Mouse (Mus musculus): Measurements from ENCODE around the gene Gm21972.
A peak's percentile ranks its signal among the peaks of the same experiment; 100 is the strongest.

Gene Gm21972

DNA sequence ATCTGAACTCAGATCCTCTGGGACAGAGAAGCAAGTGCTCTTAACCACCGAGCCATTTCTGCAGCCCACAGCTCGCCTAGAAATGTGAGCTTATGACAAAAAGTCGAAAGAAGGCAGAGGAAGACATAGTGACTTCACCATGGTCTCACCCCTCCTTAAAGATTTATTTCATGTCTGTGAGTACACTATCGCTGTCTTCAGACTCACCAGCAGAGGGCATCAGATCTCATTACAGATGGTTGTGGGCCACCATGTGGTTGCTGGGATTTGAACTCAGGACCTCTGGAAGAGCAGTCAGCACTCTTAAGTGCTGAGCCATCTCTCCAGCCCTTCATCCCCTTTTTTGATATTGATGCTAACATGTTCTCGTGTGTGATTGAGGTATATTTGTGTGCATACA lies 41.2 kb downstream of the Gm21972 start:
- DNase-seq, result no peak

DNA sequence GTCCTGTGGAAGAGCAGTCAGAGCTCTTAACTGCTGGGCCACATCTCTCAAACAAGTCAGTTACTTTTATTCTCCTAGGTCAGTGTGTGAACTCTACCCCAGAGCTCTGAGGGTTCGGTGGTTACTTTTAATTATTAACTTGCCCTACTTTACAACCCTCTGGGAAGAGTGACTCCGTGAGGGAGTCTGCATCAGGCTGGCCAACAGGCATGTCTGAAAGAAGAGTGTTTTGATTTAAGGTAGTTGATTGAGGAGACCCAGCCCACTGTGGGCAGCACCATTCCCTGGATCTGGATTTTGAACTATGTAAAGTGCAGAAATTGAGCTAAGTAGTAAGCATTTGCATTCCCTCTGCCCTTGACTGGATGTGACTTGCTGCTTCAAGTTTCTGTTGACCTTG lies 42.6 kb downstream of the Gm21972 start:
- no peak for DNase-seq

DNA sequence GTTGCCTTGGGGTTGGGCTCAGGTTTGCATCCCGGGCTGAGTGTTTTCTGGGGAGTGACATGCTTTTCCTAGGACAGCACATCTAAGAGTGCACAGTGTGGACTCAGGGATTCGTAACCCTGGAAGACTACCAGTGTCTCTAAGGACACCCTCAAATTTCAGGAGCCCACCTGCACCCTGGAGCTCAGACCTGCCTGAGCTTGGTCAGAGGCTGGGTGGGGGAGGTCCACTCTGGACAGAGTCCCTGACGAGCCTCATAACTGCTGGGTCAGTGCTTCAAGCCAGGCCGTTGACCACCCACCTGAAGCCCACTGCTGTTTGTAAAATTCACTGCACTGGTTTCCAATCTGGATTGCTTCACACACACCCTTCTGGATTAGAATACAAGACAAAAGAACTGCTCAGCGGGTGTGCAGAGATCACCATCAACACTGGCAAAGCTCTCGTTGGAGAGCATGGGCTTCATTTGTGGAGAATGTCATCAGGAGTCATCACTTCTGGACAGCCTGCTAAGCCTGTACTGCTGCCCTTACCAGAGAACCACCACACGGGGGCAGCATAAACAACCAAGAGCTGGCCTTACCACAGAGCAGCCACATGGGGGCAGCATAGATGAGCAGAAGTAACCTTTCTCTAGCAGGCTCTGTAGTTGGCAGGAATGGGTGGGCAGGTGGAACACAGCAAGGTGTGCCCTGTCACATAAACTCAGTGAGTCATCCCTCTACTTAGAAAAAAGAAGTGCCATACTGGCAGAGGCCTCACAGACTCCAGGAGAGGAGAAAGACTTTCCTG lies 45.2 kb downstream of the Gm21972 start:
- peak; percentile 87 for DNase-seq

DNA sequence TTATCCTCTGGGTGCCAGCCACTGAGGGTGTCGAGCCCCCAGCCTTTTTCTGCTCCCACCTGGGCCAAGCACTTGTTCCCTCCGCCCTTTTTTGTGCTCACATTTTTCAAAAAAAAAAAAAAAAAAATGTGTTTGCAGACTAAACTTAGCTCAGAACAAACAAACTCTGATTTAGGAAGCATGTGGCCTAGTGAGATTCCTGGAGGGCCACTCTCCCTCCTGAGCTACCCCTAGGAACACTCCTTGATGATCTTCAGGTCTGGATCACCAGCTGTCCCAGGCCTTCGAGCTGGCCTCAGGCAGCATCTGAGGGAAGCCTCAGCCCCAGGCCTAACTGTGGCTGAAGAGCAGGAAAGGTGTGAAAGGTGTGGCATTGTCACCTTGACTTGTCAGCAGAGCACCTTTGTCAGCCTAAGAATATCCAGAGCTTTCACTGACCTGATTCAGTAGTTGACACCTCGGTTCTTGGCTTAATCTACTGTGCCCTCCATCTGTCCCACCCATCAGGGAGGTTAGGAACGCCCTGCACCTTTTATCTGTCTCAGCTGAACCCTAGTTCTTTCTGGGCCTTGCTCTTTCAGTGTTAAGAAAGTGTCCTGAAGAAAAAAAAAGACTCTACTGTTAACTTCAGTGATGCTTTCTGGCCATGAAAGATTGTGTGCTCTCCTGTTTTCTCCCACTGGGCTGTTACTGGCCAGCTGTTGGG lies 48.7 kb downstream of the Gm21972 start:
- DNase-seq, result peak; percentile 49

DNA sequence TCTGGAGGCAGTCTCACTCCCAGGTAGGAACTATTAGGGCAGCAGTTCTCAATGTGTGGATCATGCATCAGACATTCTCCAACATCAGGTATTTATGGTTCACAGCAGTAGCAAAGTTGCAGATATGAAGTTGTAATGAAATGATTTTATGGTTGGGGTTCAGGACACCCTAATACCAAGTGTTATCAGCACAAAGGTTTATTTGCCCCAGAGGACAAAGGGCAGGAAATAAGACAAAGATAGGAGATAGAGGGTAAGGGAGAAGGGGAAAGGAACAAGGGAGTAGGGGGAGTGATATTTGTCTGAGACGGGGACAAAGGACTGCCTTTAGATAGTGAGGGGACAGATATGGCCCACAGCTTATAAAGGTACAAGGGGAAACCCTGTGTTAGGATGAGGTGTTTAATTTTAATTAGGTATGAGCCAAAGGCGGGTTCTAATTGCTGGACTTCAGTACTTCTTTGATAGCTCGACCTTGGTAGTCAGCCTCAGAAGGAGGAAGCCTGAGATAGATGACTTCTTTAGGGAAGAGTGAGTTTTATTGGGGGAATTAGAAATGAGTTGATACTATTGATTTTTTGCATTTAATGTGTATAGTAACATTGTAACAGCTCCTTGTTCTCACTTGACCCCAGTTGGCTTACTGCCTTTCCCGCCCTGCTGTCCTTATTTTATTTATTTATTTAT lies 50.3 kb downstream of the Gm21972 start:
- no peak for DNase-seq

DNA sequence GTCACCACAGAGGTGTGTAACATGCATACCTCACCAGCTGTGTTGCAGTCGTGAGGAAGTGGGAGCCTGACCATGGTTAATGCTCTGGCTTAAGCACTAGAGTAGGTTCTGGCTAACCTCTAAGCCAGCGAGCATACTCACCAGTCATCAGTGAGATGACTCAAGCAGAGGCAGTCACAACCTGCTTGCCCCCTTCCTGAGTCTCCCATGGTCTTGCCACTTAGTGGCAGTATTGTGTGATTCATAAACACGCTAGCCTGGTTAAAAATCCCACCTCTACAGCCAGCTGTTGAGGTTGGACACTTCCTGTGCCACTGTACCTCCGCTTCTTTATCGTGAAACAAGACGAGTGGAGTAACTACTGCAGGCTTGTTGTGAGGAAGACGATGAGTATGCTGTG lies 53.3 kb downstream of the Gm21972 start:
- no peak for DNase-seq

DNA sequence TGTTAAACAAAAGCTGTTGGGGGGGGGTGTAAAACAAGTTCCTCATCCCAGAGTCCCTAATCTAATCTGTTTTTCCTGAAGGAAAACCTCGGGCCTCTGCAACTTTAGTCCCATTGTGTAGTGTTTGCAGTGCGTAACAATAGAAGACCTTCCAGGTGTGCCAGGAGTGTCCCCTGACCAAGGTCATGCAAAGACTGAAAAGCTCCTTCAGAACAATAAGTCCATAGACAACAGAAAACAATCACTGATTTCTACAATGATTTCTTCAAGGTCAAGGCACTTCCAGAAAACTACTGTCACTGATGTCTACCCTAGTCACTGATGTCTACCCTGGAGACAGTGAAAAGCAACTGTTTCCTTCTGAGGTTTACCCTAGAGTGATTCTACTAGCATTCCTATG lies 54.4 kb downstream of the Gm21972 start:
- DNase-seq, result no peak

DNA sequence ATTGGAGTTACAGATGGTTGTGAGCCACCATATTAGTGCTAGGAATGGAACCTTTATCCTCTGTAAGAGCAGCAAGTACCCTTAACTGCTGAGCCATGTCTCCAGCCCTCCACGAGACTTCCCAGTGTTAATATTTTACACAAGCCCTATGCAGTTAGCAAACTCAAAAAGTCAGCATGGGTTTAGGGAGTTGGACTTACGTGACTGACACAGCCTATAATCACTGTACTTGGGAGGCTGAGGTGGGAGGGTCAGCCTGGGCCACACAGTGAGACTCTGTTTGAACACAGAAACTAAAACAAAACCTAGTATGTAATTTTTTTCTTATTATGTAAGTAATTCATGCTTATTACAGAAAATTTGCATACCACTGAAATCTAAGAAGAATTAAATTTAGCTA lies 54.8 kb downstream of the Gm21972 start:
- DNase-seq, result no peak

DNA sequence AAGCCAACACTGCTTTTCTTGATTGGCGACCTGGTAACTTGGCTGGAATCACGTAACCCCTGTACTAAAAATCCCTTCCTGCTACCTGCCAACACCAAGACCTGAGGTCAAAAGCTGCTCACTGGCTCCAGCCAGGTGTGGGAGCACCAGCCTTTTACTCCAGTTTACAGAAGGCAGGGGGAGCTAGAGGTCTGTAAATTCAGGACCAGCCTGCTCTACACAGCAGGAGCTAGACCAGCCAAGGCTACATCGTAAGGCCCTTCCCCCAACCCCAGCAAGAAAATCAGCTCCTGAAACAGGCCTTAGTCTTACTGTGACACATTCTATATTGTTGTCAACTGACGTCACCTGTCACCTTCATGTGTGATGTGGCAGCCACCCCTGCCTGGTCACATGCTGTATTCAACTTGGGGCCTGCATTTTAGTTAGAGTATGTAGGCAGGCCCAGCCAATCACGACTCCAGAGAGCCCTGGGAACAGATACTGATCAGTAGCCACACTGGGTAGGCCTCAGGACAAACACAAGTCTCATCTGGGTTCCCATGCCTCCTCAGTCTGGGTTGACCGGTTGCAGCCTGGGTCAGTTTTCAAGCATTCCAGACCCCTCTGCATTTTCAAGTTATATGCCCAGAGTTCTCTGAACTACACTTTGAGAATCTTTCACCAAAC lies 55.7 kb downstream of the Gm21972 start:
- DNase-seq, result no peak

DNA sequence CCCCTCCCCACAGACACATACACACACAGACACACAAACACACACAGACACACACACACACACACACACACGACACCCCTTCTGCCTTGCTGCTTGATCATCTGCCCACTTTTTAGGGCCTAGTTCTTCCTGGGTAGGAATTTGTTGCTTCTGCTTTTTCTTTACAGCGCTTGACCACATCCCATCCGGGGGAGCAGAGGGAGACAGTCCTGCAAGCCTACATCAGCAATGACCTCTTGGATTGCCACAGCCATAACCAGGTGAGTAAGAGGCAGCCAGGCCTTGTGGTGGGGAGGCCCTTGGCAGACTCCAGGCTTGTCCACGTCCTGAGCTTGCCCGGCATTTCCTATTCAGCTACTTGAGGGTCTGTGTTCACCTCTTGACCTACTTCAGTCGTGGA lies 57.4 kb downstream of the Gm21972 start:
- no peak for DNase-seq

DNA sequence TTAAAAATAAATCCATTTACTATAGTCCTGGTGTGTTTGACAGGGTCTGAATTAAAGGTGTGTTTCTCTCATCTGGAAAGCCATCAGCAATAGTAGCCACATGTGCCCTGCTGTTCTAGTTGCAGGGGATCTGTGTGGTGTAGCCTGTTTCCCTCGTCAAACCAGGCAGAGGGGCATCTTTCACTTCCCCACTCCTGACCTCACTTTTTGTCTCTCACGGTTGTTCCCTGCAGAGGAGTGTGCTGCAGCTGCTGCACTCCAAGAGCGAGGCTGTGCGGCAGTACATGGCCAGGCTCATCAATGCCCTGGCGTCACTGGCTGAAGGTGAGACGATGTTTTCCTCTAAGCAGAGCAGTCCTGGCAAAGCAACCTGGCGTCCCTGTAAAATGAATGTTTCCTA lies 60.6 kb downstream of the Gm21972 start:
- DNase-seq, result no peak

DNA sequence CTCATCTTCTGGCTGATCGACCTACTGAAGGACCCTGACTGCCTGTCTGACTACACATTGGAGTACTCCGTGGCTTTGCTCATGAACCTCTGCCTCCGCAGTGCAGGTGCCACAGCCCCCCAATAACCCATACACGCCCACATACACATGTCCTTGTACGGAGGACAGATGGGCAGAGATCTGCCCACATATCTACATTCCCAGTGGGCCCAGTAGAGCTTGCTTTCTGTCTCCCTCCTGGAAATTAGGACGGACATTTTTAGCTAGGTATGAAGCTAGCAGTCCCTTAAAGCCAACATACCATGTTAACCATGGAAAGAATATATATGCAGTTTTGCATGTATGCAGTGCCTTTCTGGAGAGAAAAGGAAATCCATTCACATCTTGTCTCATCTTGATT lies 64.8 kb downstream of the Gm21972 start:
- no peak for DNase-seq

DNA sequence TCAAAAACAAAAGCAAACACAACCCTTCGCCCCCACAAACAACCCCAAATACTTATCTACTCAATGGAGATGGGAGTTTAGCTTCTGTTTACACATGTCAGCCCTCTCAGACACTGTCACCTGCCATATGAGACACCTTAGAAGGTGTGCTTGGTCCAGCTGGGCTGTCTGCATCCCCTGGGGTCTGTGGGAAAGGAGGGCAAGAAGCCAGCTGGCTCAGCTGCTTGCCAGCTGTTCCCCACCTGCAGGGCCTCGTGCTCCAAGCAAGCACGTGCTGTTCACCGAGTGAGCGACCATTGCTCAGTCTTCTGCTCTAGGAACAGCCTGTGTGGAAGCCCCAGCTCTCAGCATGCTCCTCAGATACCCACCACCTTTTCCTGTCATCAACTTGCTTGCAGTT lies 65.6 kb downstream of the Gm21972 start:
- no peak for DNase-seq

DNA sequence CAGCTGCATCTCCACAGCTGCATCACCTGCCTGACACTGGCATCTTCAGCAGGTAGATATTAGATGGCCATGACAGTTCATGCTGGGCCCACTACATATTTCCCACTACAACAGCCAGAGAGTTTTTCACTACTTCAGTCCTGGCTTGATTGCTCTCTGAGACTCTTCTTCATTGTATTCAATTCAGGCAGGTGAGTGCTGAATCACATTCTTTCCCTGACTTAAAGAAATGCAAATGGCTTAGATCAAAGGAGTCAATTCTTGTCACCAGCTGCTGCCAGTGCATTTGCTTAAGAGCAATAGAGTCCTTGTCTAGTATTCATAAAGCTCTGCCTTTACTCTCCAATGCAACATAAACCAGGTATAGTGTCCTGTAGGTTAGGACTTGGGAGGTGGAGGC lies 67.9 kb downstream of the Gm21972 start:
- DNase-seq, result no peak

DNA sequence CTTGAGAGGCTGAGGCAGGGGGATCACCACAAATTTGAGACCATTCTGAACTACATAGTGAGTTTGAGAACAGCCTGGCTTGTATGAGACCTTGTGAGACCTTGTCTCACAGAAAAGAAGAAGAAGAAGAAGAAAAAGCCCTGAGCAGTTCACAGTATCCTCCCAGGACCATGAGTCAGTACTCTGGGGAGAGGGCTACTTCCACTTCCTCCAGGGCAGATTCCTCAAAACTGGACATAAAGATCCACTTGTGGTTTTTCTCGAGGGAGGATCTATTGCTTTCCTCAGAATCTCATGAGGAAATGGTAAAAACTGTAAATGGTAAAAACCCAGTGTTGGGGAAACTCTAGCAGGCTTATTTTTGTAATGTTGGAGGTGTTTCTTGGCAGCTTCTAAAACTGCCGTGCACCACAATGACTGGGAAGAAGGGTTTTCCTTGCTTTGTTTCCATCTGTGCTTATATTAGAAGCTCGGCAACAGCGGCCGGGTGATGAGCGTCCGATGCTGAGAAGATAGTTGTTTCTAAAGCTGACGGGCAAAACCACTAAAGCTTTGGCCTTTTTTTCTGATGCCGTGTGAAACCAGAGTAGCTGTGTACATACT lies 69.3 kb downstream of the Gm21972 start:
- no peak for DNase-seq

DNA sequence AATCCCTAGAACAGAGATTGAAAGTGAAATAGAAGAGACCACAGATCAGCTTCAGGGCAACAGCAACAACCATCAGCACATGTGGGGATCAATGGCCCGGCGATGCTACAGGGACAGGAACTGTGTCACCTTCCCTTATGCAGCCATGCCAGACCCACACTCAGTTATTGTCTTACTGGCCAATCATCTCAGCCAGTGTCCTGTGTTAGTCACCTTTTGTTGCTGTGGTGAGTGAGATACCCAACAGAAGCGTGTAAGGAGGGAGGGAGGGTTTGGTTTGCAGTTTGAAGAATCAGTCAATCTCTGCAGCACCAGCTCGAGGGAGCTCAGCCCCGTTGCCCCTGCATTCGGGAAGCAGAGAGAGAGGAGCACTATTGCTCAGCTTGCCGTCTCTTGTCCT lies 77.2 kb downstream of the Gm21972 start:
- no peak for DNase-seq

DNA sequence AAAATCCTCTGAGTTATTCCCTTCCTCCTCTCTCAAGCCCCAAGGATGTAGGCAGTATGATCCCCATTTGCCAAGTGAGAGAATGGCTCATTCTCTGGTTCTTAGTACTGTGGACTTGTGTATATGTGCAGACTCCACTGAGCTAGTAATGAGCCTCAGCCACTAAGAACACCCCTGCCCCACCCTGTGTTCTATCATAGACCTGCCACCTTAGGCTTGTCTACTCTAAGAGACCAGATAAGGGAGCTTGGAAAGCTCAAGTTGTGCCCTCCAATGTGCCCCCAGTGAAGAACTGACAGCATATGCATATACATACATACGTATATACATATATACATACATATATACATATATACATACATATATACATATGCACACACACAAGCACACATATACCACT lies 78.1 kb downstream of the Gm21972 start:
- DNase-seq, result peak; percentile 67

All from liver (tissue).